Mouse (Mus musculus) lung, embryonic 14.5 days (tissue): Measurements from ENCODE around the gene Arsg. TPM values are rescaled to one million over a fixed set of nuclear protein-coding genes. Genes with fewer than 3 reads are reported as not detected.

ENCODE experiments used
- ATAC-seq: fragments of 200-750 bp; cut with Nextera tagmentation; 2 replicates; pipeline ENCODE4 v1.8.0; 2017; ENCODE audit warnings: mild to moderate bottlenecking, moderate TSS enrichment, moderate library complexity; ENCODE audit not compliant: insufficient read depth
- DNase-seq: peaks from one replicate; pipeline ENCODE4 v3.0.0-alpha.2; 2015
- H3K27ac ChIP-seq: fragments of 300-500 bp; sonication (generic); 2 replicates; pipeline ENCODE4 v1.5.1; 2014; ENCODE audit warnings: low read depth, mild to moderate bottlenecking, moderate library complexity
- H3K27me3 ChIP-seq: fragments of 300-500 bp; sonication (generic); 2 replicates; pipeline ENCODE4 v1.6.1; 2014; ENCODE audit warnings: low read length, control low read depth; ENCODE audit not compliant: insufficient read depth
- H3K36me3 ChIP-seq: fragments of 300-500 bp; sonication (generic); 2 replicates; pipeline ENCODE4 v1.6.1; 2014; ENCODE audit warnings: control low read depth; ENCODE audit not compliant: insufficient read depth
- H3K4me1 ChIP-seq: fragments of 300-500 bp; sonication (generic); 2 replicates; pipeline ENCODE4 v1.6.1; 2014; ENCODE audit warnings: antibody characterized with exemption, control low read depth; ENCODE audit not compliant: insufficient read depth
- H3K4me2 ChIP-seq: fragments of 300-500 bp; sonication (generic); 2 replicates; pipeline ENCODE4 v1.6.1; 2014; ENCODE audit warnings: mild to moderate bottlenecking
- H3K4me3 ChIP-seq: fragments of 300-500 bp; sonication (generic); 2 replicates; pipeline ENCODE4 v1.5.1; 2014; ENCODE audit warnings: low read depth, low read length
- H3K9ac ChIP-seq: fragments of 300-500 bp; sonication (generic); 2 replicates; pipeline ENCODE4 v1.6.1; 2014
- H3K9me3 ChIP-seq: fragments of 300-500 bp; sonication (generic); 2 replicates; pipeline ENCODE4 v1.6.1; 2016; ENCODE audit warnings: low read depth, low read length, control low read depth
- CTCF ChIP-seq: IDR thresholded peaks from 2 replicates; pipeline ENCODE4 v1.5.1; 2016; ENCODE audit warnings: antibody characterized with exemption, low read depth
- WGBS: fragments of 180-500 bp; shearing (Covaris S2); extraction: QIAGEN DNeasy Blood & Tissue Kit; methylation state at CpG from one replicate; pipeline ENCODE4 v1.1.7; 2014; 5-methylcytosine and 5-hydroxymethylcytosine counted together
- polyA plus RNA-seq: library from polyadenylated mRNA; unstranded; fragments of >200 nt; fragmentation: Nextera tagmentation; extraction: Ambion mirVana; gene quantifications from 2 replicates; pipeline ENCODE4 v1.2.1, GENCODE M21; 2014

The Arsg gene
- polyA plus RNA-seq, 1 experiment from 2014 or later: 5.3 TPM

DNA sequence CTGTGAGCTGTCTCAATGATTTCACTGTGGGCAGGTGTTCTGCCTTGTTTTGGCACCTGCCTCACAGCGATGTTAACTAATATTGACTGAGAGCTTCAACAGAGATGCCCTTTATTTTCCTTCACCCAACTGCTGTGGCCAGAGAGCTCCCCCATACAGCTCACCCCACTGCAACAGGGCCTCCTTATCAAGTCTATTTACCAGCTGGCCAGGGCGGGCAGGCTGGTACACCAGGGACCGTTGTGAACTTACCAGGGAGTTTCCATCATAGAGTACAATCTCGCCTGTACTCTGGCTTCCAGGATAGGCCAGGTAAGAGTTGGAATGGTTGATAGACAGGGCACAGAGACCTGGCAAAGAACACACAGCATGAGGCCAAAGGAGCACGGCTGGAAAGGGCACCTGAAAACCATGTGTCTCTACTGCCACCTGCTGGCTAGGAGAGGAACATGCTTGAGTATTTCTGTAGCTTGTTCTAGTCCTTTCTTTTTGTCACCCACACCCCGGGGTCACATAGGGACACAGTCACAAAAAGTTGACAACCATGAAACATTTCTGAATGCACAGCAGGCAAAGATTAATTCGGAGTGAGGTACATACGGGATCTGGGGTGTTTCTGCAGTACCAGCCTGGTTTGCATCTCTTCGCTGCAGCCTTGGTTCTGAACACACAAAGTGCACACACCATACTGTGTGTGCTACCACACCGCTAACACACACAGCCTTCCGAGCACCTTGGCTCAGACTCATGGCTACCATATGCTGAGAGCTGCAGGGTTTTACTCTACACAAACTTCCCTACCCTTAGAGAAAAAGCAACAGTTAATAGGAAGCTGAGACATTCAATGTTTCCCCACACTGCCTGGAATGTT is 111.9 kb downstream of the Arsg start:
- ATAC-seq (peak; percentile 58; the same call in 1 of the 2 replicates), DNase-seq (peak; percentile 91)
- 45% methylated on average over 11 of the region's 11 CpGs for WGBS
- Histone ChIP-seq H3K4me2 (no peak overlapping the region), H3K9ac (no peak overlapping the region), H3K4me1 (peaks cover 5% of the 10 kb centered on the region; the same call in 1 of the 2 replicates), H3K36me3 (peaks cover 18% of the 10 kb centered on the region; the same call in 1 of the 2 replicates), H3K27me3 (no peaks in the 10 kb centered on the region), H3K9me3 (no peaks in the 10 kb centered on the region), H3K27ac (no peak overlapping the region), H3K4me3 (no peak overlapping the region)
- peak; percentile 99 for TF ChIP-seq CTCF

DNA sequence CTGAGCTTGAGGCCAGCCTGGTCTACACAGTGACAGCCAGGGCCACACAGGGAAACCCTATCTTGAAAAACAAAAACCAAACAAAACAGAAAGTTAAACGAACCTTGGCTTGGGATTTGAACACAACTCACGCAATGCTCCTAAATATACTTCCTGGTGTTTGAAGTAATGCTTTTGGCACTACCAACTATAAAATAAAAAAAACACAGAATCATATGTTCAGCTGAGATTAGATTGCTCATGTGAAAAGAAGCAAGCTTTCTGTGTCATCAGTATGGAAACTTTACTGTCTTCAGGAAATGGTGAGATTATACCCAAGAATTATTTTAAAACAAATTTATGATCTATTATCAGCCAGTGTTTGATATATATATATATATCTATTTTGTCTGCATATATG is 113.2 kb downstream of the Arsg start:
- 58% methylated on average over 2 of the region's 2 CpGs for WGBS
- no peak overlapping the region for H3K4me2 ChIP-seq
- DNase-seq: no peak
- H3K4me1 ChIP-seq: peaks cover 5% of the 10 kb centered on the region; the same call in 1 of the 2 replicates
- no peak overlapping the region for H3K4me3 ChIP-seq
- H3K36me3 ChIP-seq: peaks cover 10% of the 10 kb centered on the region; the same call in 1 of the 2 replicates
- no peak overlapping the region for H3K27ac ChIP-seq
- no peaks in the 10 kb centered on the region for H3K27me3 ChIP-seq
- no peaks in the 10 kb centered on the region for H3K9me3 ChIP-seq
- no peak for TF ChIP-seq CTCF
- no peak overlapping the region for H3K9ac ChIP-seq
- no peak for ATAC-seq

GRCm38 (mm10) chr11:109587019-109587418 is 113.8 kb downstream of the Arsg start:
- no peak overlapping the region for H3K4me3 ChIP-seq
- no peaks in the 10 kb centered on the region for H3K9me3 ChIP-seq
- no peak for TF ChIP-seq CTCF
- no peaks in the 10 kb centered on the region for H3K27me3 ChIP-seq
- H3K9ac ChIP-seq: 0 out of 2 replicates have a peak overlapping the region, but pooled peaks have one; percentile 18
- no peak for ATAC-seq
- WGBS: 24% methylated on average over 13 of the region's 13 CpGs
- peaks cover 5% of the 10 kb centered on the region; the same call in 1 of the 2 replicates for H3K4me1 ChIP-seq
- peak overlapping the region; percentile 48 for H3K27ac ChIP-seq
- peak overlapping the region; percentile 16; the same call in 1 of the 2 replicates for H3K4me2 ChIP-seq
- peak; percentile 39 for DNase-seq
- H3K36me3 ChIP-seq: peaks cover 7% of the 10 kb centered on the region; the same call in 1 of the 2 replicates

DNA sequence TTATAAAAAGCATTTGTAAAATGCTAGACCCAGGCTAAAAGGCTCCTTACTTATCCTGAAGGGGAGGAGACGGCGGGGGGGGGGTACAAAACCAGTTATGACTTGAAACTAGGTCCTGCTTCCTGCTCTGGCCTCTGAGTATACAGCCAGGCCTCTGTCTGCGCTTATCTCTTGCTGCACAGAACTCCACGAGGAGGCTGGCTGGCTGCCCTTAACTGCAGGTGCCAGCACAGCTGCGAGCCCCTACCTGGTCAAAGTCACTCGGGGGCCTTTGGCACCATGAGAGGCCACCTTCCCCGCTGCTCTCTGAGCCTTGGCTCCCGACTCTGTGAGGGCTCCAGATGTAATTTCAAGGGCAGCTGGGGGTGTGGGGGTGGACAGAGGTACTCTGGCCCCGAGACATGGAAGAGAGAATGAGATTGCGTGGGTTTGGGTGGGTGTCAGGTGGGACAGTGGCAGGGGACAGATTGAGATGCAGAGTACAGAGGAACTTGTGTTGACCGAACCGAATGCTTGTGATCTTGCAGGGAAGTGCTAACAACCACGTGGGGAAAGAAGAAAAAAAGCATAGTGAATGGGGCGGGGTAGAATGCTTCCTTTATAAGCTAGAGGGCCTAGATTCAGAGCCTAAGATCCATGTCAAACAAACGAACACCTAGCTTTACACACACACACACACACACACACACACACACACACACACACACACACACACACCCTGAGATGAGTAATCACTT is 114.6 kb downstream of the Arsg start:
- peaks cover 5% of the 10 kb centered on the region; the same call in 1 of the 2 replicates for H3K4me1 ChIP-seq
- H3K36me3 ChIP-seq: 0 out of 2 replicates have a peak, but pooled peaks cover 3% of the 10 kb centered on the region
- H3K27ac ChIP-seq: peak overlapping the region; percentile 48
- no peaks in the 10 kb centered on the region for H3K27me3 ChIP-seq
- H3K4me2 ChIP-seq: peak overlapping the region; percentile 16; the same call in 1 of the 2 replicates
- 0 out of 2 replicates have a peak overlapping the region, but pooled peaks have one; percentile 16 for H3K9ac ChIP-seq
- peak; percentile 62 for DNase-seq
- no peak for TF ChIP-seq CTCF
- H3K9me3 ChIP-seq: no peaks in the 10 kb centered on the region
- H3K4me3 ChIP-seq: no peak overlapping the region
- peak; percentile 64; the same call in 1 of the 2 replicates for ATAC-seq
- WGBS: 45% methylated on average over 15 of the region's 15 CpGs

- Histone ChIP-seq H3K9me3 (no peaks in the 10 kb centered on the region), H3K9ac (no peak overlapping the region), H3K27me3 (no peaks in the 10 kb centered on the region), H3K36me3 (peaks cover 4% of the 10 kb centered on the region; the same call in 1 of the 2 replicates), H3K27ac (no peak overlapping the region), H3K4me3 (no peak overlapping the region), H3K4me2 (no peak overlapping the region), H3K4me1 (peaks cover 14% of the 10 kb centered on the region; the same call in 1 of the 2 replicates)
- 72% methylated on average over 8 of the region's 8 CpGs for WGBS
- no peak for TF ChIP-seq CTCF
- DNase-seq: no peak
- ATAC-seq: no peak
Measured at GRCm38 (mm10) chr11:109590012-109590411, 116.8 kb downstream of the Arsg start.

DNA sequence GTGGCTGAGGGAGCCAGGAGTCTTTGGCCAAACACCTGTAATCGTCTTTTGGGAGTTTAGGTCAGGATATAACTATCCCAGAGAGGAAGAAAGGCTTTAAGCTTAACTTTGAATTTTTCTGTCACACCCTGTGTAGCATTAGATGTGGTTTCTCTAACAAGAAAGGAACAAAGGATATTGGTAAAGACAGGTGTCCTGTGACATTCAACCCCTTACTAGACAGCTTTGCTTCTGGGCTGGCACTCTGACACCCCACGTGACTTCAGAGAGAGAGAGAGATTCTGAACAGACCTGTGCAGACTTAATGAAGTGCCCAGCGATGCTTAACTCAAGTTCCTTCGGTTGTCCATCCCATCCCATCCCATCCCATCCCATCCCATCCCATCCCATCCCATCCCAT is 118.3 kb downstream of the Arsg start:
- H3K9me3 ChIP-seq: no peaks in the 10 kb centered on the region
- ATAC-seq (no peak), DNase-seq (no peak)
- H3K36me3 ChIP-seq: peaks cover 15% of the 10 kb centered on the region; the same call in 1 of the 2 replicates
- no peak overlapping the region for H3K27ac ChIP-seq
- no peak overlapping the region for H3K9ac ChIP-seq
- 69% methylated on average over 4 of the region's 4 CpGs for WGBS
- TF ChIP-seq CTCF: no peak
- no peak overlapping the region for H3K4me2 ChIP-seq
- no peaks in the 10 kb centered on the region for H3K27me3 ChIP-seq
- peaks cover 14% of the 10 kb centered on the region; the same call in 1 of the 2 replicates for H3K4me1 ChIP-seq
- H3K4me3 ChIP-seq: no peak overlapping the region
